Mouse (Mus musculus): Measurements from ENCODE around the gene Notch2. TPM values are rescaled to one million over a fixed set of nuclear protein-coding genes. Genes with fewer than 3 reads are reported as not detected.
A peak's percentile ranks its signal among the peaks of the same experiment; 100 is the strongest.

The Notch2 gene
- polyA plus RNA-seq, 1 experiment, result 22.9 TPM

DNA sequence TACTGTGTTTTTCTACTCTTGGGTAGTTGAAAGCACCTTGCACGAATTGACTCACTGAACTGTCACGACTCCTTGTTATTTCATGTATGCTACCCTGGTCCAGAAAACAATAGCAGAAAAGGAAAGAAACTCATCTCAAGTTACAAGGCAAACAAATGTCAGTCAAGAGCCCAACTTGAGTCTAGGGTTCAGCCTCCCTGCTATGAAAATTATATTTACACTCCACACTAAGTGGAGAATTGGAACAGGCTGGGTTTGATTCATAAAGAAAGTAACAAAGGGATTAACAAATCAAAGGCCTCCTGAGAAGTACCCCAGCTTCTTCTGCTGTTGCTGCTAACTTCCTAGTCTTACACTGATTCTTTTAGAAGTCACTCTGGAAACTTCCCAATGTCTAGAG is 40.0 kb upstream of the Notch2 start:
- H3K4me1 ChIP-seq (ENCODE audit: control insufficient read depth, insufficient read depth, low read length), result peaks cover 6% of the 10 kb centered on the region; the same call in 1 of the 2 replicates
- no peak for TF ChIP-seq CTCF (IDR thresholded peaks at IDR 0.05; ENCODE audit: control insufficient read depth, insufficient read depth, low read length)
- no peak for TF ChIP-seq POLR2A (IDR thresholded peaks at IDR 0.05; ENCODE audit: borderline replicate concordance, control insufficient read depth, low read depth, low read length)
- WGBS, result 65% methylated on average over 2 of the region's 2 CpGs
- H3K27ac ChIP-seq (ENCODE audit: control insufficient read depth, insufficient read depth, low read depth, low read length, poor library complexity), result no peak overlapping the region
- H3K4me3 ChIP-seq (replicated peaks; ENCODE audit: control insufficient read depth, low read depth, low read length), result no peak overlapping the region

DNA sequence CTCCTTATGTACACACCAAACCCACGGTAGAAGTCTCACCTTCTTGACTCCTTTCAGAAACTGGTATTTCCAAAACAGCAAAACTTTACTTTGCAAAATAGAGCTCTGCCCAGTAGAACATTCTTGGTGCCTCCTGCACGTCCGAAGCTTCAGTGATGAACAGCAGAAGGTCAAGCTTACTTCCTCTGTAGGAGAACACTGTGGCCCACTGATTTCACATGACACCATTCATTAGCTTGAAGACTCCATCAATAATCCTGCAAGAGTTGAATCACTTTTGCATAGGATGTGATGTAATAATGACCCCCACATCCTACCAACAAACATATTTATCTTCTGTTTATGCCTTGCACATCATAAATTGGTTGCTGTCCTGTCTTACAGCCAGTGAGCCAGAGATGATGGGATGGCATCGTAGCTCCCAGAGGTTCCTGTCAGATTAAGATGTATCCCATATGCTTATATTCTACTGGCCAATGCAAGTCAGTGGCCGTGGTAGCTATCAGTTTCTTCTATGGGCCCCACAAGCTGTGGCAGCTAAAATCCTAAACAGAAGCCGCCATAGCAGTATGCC is 39.0 kb upstream of the Notch2 start:
- H3K4me3 ChIP-seq (replicated peaks; ENCODE audit: control insufficient read depth, low read depth, low read length), result no peak overlapping the region
- H3K27ac ChIP-seq (ENCODE audit: control insufficient read depth, insufficient read depth, low read depth, low read length, poor library complexity), result no peak overlapping the region
- 73% methylated on average over 6 of the region's 6 CpGs for WGBS
- TF ChIP-seq POLR2A (IDR thresholded peaks at IDR 0.05; ENCODE audit: borderline replicate concordance, control insufficient read depth, low read depth, low read length) (no peak), CTCF (IDR thresholded peaks at IDR 0.05; ENCODE audit: control insufficient read depth, insufficient read depth, low read length) (no peak)
- H3K4me1 ChIP-seq (ENCODE audit: control insufficient read depth, insufficient read depth, low read length), result peaks cover 7% of the 10 kb centered on the region; the same call in 1 of the 2 replicates

DNA sequence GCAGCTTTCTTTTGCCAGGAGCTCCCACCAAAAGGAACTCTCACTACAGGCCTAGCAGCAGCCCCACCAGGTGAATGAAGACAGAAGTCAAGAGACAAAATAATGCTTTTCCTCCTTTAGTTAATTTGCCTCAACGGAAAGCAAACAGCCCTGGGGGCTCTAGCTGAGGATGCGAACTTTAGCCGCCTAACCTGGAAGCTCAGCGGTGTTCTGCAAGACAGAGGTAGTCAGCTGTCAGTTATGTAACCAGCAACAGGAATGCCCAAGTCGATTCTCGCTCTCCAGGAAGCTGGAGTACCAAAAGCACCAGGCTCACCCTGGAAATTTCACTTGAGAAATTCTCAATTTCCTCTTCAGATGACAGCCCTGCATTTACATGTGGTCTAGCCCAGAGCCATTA is 36.6 kb upstream of the Notch2 start:
- H3K27ac ChIP-seq (ENCODE audit: control insufficient read depth, insufficient read depth, low read depth, low read length, poor library complexity), result no peak overlapping the region
- TF ChIP-seq CTCF (IDR thresholded peaks at IDR 0.05; ENCODE audit: control insufficient read depth, insufficient read depth, low read length) (no peak), POLR2A (IDR thresholded peaks at IDR 0.05; ENCODE audit: borderline replicate concordance, control insufficient read depth, low read depth, low read length) (no peak)
- 63% methylated on average over 6 of the region's 6 CpGs for WGBS
- peaks cover 4% of the 10 kb centered on the region; the same call in 1 of the 2 replicates for H3K4me1 ChIP-seq (ENCODE audit: control insufficient read depth, insufficient read depth, low read length)
- H3K4me3 ChIP-seq (replicated peaks; ENCODE audit: control insufficient read depth, low read depth, low read length), result no peak overlapping the region

DNA sequence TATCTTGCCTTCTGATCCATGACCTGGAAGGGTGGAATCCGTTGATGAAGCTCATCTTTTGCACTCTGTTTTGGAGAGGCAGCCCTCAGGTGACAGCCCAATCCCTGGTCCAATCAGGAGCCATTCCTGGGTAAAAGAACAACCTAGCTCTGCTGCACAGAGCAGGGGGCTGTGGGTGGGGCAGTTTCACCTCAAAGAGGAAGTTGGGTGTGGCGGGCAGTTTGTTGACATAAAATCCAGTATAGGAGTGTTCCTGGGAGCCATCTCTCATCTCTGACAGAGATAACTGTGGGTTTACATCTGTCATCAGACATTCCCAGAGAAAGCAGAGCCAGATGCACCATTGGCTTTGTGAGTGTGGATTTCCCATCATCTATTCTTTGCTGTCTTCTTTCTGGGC is 34.6 kb upstream of the Notch2 start:
- TF ChIP-seq POLR2A (IDR thresholded peaks at IDR 0.05; ENCODE audit: borderline replicate concordance, control insufficient read depth, low read depth, low read length) (no peak), CTCF (IDR thresholded peaks at IDR 0.05; ENCODE audit: control insufficient read depth, insufficient read depth, low read length) (no peak)
- Histone ChIP-seq H3K4me3 (replicated peaks; ENCODE audit: control insufficient read depth, low read depth, low read length) (peak overlapping the region; percentile 57), H3K27ac (ENCODE audit: control insufficient read depth, insufficient read depth, low read depth, low read length, poor library complexity) (peak overlapping the region; percentile 44; the same call in 1 of the 2 replicates), H3K4me1 (ENCODE audit: control insufficient read depth, insufficient read depth, low read length) (peaks cover 4% of the 10 kb centered on the region; the same call in 1 of the 2 replicates)
- 34% methylated on average over 2 of the region's 2 CpGs for WGBS

DNA sequence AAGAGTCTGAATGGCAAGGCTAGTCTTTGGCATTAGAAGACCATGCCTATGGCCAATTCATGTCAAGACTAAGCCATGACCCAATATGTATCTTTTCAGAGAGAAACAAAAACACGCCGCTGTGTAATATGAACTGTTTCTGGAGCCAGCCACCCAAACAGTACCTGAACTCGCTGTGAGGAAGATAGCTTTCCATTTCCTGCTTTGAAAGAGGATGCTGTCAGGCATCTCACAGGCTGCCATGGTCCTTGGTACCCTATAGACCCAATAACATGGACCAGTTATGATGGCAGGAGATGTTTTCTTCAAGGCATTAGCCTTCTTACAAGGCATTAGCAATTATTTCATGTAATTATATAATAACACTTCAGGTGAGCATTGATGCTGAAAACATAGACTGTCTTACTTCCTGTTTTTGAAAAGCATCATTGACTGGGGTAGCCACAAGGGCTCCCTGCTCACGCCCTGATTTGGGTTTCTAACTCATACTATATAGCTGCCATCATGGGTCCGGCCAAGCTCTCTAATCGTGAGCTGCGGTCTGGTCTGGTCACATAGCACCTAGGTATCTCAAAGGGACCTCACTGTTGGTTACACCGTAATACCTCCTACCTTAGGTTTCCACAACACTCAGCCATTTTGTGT is 32.5 kb upstream of the Notch2 start:
- no peak overlapping the region; the same call in 1 of the 2 replicates for H3K27ac ChIP-seq (ENCODE audit: control insufficient read depth, insufficient read depth, low read depth, low read length, poor library complexity)
- TF ChIP-seq POLR2A (IDR thresholded peaks at IDR 0.05; ENCODE audit: borderline replicate concordance, control insufficient read depth, low read depth, low read length) (no peak), CTCF (IDR thresholded peaks at IDR 0.05; ENCODE audit: control insufficient read depth, insufficient read depth, low read length) (no peak)
- H3K4me1 ChIP-seq (ENCODE audit: control insufficient read depth, insufficient read depth, low read length), result peaks cover 5% of the 10 kb centered on the region; the same call in 1 of the 2 replicates
- H3K4me3 ChIP-seq (replicated peaks; ENCODE audit: control insufficient read depth, low read depth, low read length), result no peak overlapping the region
- WGBS, result 78% methylated on average over 8 of the region's 8 CpGs

DNA sequence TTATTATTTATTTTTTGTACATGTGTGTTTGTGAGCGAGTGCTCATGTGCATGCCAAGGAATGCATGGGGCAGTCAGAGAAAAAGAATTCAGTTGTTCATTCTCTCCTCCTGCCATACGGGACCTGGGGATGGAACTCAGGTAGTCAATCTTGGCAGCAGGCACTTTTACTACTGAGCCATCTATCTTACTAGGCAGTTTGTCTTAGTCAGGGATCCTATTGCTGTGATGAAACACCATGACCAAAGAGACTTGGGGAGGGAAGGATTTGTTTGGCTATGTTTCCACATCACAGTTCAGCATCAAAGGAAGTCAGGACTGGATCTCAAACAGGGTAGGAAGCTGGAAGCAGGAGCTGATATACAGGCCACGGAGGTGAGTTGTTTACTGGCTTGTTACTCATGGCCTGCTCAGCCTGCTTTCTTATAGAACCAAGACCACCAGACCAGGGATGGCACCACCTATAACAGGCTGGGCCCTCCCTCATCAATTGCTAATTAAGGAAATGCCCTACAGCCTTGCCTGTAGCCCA is 31.9 kb upstream of the Notch2 start:
- H3K27ac ChIP-seq (ENCODE audit: control insufficient read depth, insufficient read depth, low read depth, low read length, poor library complexity), result no peak overlapping the region
- 85% methylated on average over 3 of the region's 3 CpGs for WGBS

DNA sequence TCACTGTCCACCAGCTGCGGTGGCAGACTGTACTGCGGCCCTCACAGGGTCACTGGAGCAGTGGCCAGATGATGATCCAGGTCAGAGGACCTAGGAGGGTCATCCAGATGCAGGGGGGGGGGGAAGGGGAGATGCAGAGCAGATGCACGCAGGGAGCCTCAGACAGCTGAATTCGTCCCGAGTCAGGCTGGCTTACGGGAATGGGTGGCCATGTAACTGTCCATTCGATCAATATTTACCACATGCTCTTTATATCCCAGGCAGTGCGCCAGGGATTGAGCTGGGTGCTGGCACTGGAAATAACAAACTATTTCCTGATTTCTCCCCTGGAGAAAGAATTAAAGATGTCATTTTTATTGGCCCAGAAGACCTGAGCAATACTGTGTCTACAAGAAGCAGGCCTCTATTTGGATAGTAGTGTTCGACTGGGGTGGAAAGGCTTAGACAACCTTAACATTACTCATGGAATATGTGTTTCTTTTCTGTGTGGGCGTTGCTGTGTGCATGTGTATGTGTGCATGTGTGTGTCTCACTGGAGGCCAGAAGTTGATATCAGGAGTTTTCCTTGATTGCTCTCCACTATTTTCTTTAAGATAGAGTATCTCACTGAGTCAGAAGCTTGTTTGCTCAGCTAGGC is 28.3 kb upstream of the Notch2 start:
- TF ChIP-seq POLR2A (IDR thresholded peaks at IDR 0.05; ENCODE audit: borderline replicate concordance, control insufficient read depth, low read depth, low read length) (no peak), CTCF (IDR thresholded peaks at IDR 0.05; ENCODE audit: control insufficient read depth, insufficient read depth, low read length) (no peak)
- no peak overlapping the region for H3K4me3 ChIP-seq (replicated peaks; ENCODE audit: control insufficient read depth, low read depth, low read length)
- 89% methylated on average over 10 of the region's 10 CpGs for WGBS
- peaks cover 3% of the 10 kb centered on the region; the same call in 1 of the 2 replicates for H3K4me1 ChIP-seq (ENCODE audit: control insufficient read depth, insufficient read depth, low read length)
- no peak overlapping the region for H3K27ac ChIP-seq (ENCODE audit: control insufficient read depth, insufficient read depth, low read depth, low read length, poor library complexity)

More for the DNA sequence above, 31.9 kb upstream of the Notch2 start:
- Histone ChIP-seq H3K4me1 (ENCODE audit: control insufficient read depth, insufficient read depth, low read length) (peaks cover 5% of the 10 kb centered on the region; the same call in 1 of the 2 replicates), H3K4me3 (replicated peaks; ENCODE audit: control insufficient read depth, low read depth, low read length) (no peak overlapping the region)
- TF ChIP-seq POLR2A (IDR thresholded peaks at IDR 0.05; ENCODE audit: borderline replicate concordance, control insufficient read depth, low read depth, low read length) (no peak), CTCF (IDR thresholded peaks at IDR 0.05; ENCODE audit: control insufficient read depth, insufficient read depth, low read length) (no peak)

DNA sequence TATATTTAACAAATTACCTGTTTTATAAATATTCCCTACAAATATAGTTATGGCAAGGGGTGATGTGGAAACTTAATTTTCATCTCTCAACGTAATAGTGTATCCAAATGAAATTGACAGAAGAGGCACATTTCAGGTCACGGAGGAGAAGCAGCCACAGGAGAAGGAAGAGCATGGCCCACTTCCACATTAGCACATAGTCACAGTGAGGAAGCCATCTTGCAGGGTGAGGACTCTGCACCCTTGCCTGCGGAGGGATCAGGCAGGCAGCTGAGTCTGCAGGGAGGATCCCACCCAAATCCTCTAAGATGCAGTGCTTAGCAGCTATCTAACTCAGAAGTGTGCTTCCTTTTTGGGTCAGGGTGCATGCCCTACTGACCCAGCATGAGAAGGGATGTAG is 27.6 kb upstream of the Notch2 start:
- no peak overlapping the region for H3K27ac ChIP-seq (ENCODE audit: control insufficient read depth, insufficient read depth, low read depth, low read length, poor library complexity)
- TF ChIP-seq POLR2A (IDR thresholded peaks at IDR 0.05; ENCODE audit: borderline replicate concordance, control insufficient read depth, low read depth, low read length) (no peak), CTCF (IDR thresholded peaks at IDR 0.05; ENCODE audit: control insufficient read depth, insufficient read depth, low read length) (no peak)
- H3K4me1 ChIP-seq (ENCODE audit: control insufficient read depth, insufficient read depth, low read length), result peaks cover 3% of the 10 kb centered on the region; the same call in 1 of the 2 replicates
- no peak overlapping the region for H3K4me3 ChIP-seq (replicated peaks; ENCODE audit: control insufficient read depth, low read depth, low read length)
- 73% methylated on average over 3 of the region's 3 CpGs for WGBS

All from bone marrow, adult 2 months (tissue).